Comparison of ENCODE assay signal across 15 mouse cellular contexts in genomic region chr16:4190166-4190565, GRCm38 (mm10).
"Had no signal": no experiment of that assay in that cellular context is flagged by ENCODE, and none has a peak within 500 bp of the region (broad histone marks: within the 10 kb centered on the region; RNA-seq: fewer than 3 reads in every experiment).

No protein-coding gene starts in this region.

- H3K27me3 ChIP-seq: lung, embryonic 15.5 days; megakaryocyte, embryonic 14.5 days; midbrain, embryonic 13.5 days; midbrain, embryonic 15.5 days; neural tube, embryonic 12.5 days had no signal

- H3K9ac ChIP-seq: liver, postnatal 0 days; lung, embryonic 15.5 days; midbrain, embryonic 13.5 days; midbrain, embryonic 15.5 days; neural tube, embryonic 12.5 days had no signal

- H3K4me2 ChIP-seq: lung, embryonic 15.5 days; midbrain, embryonic 11.5 days; midbrain, embryonic 13.5 days; midbrain, embryonic 15.5 days; neural tube, embryonic 12.5 days had no signal

- H3K4me3 ChIP-seq: lung, embryonic 15.5 days; megakaryocyte, embryonic 14.5 days; midbrain, embryonic 13.5 days; midbrain, embryonic 15.5 days; neural tube, embryonic 12.5 days had no signal

- H3K36me3 ChIP-seq: lung, embryonic 15.5 days; midbrain, embryonic 15.5 days; neural tube, embryonic 12.5 days had no signal

- H3K4me1 ChIP-seq: neural tube, embryonic 12.5 days had no signal

- H3K27ac ChIP-seq: lung, embryonic 15.5 days; macrophage; midbrain, embryonic 13.5 days; midbrain, embryonic 15.5 days; neural tube, embryonic 12.5 days had no signal

- ATAC-seq: liver, postnatal 0 days; midbrain, embryonic 13.5 days; midbrain, embryonic 15.5 days had no signal

- DNase-seq: liver, postnatal 0 days; lung, adult 2 months; lung, postnatal 10 days; lung, postnatal 36 days; right cerebral cortex, postnatal 14 days; thymus, adult 18-20 months; thymus, postnatal 14 days; thymus, postnatal 36 days had no signal

- H3K9me3 ChIP-seq: lung, embryonic 15.5 days; megakaryocyte, embryonic 14.5 days; midbrain, embryonic 13.5 days; midbrain, embryonic 15.5 days; neural tube, embryonic 12.5 days had no signal
